Mouse (Mus musculus): ENCODE results near the gene Olfr206.
"Not testable (repeated sequence)": the region's sequence is repeated elsewhere in the genome, so short reads cannot be mapped to it uniquely, and the experiment has no call there.

Gene Olfr206

DNA sequence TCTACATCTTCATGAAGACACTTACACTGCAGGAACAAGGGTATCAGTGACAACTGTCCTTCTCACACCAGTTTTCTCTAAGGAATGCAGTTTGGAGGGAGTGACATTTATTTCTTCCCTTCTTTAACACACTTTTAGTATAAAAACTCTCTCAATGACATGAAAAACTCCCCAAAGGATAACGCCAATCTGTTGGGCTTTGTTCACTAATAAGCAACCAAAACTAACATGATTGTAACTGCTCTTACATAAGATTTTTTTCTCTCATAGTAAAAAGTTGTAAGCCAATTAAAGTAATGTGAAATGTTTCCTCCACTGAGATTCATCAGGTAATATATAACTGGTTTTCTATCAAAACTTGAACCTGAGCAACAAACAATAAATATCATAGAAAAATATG lies at the start of gene Olfr206:
Gene Olfr206 (minus strand): TSS at position 101 of the 400 bp plus-strand sequence.
- DNase-seq: no peak

DNA sequence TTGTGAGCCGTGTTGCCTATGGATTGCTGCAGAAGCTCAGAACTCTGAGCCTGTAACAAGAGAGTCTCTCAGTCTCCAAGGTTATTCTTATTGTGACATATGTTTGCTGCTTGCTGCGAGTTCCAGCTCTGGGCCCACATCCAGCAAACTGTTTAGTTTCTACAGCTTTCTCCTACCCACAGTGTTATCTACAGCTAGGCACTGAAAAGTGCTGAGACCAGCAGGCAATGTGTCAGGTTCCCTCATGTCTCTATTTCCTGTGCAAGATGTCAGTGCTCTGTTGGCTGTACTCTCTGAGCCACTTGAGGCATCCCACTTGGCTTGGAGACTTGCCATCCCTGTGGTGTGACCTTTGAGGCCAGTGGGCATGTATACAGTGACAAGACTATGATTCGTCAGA lies 44.3 kb upstream of the Olfr206 start:
- DNase-seq: no peak

DNA sequence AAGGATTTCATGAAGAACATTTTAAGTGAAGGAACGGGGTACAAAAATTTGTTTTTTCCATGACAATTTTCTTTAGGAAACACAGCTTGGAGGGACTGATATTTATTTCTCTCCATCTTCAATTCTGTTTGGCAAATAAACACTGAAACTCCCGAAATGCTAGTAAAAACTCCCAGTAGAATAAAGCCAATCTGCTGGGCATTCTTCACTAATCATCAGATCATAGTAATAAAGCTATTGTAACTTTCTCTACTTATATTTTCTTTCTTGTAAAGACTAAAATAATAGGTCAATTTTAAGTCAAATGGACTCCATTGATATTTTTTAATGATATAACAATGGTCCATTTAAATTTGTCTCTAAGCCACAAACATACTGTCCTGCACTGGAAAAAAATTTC lies 14.8 kb upstream of the Olfr206 start, which contains the start of gene Olfr209:
Gene Olfr209 (minus strand): TSS at position 101 of the 400 bp plus-strand sequence.
- no peak for DNase-seq

DNA sequence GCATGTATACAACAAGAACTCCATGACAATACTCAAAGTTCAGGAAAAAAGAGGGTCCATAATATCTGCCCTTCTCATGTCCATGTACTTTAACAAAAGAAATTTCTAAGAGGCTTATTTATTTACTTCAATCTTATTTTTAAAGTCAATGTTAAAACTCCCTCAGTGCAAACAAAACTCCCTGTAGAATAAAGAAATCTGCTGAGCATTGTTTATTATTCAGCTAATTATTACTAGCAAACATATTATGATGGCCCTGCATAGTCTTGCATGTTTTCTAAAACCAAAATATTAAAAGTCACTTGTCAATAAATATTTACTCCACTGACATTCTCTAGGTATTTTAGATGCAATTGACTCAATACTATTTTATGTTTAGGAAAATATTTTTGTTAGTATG lies 18.0 kb downstream of the Olfr206 start, which contains the start of gene Olfr205:
Gene Olfr205 (minus strand): TSS at position 101 of the 400 bp plus-strand sequence.
- DNase-seq: no peak

DNA sequence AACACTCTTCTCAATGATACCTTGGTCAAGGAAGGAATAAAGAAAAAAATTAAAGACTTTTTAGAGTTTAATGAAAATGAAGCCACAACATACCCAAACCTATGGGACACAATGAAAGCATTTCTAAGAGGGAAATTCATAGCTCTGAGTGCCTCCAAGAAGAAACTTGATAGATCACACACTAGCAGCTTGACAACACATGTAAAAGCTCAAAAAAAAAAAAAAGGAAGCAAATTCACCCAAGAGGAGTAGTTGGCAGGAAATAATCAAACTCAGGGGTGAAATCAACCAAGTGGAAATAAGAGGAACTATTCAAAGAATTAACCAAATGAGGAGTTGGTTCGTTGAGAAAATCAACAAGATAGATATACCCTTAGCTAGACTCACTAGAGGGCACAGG lies 25.8 kb downstream of the Olfr206 start:
- DNase-seq: not testable (repeated sequence)

DNA sequence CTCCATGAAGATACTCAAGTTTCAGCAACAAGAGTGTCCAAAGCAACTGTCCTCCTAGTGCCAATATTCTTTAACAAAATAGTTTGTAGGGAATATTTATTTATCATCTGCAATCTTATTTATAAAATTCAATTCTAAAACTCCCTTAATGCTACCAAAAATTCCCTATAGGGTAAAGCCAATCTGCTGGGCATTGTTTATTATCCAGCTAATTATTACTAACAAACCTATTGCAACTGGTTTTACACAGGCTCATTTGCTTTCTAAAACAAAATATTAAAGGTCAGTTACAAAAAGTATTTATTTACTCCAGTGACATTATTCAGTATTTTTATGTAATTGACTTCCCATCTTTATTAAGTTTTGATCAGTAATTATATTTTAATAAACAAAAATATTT lies 30.9 kb downstream of the Olfr206 start, which contains the start of gene Olfr204:
Gene Olfr204 (minus strand): TSS at position 101 of the 400 bp plus-strand sequence.
- no peak for DNase-seq

DNA sequence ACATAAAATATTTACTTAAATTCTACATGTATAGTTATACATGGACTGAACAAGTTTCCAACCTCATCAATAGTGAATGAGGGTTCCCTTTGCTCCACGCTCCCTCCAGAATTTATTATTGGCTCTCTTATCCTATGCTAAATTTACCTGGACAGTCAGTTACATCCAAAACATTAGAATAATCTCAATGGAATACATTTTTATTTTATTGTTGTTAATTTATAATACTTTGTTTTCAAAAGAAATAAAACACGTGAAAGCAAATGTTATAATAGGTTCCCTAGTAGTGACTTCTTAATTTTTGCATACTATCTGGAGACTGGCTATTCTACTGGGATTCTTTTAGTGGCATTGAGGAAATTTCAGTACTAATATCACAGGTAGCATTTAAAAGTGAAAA lies 50.5 kb downstream of the Olfr206 start, which contains the start of gene Olfr203:
Gene Olfr203 (plus strand): TSS at position 301 of the 400 bp plus-strand sequence.
- DNase-seq: no peak
